Mouse (Mus musculus): ENCODE measurements around the gene Primpol. TPM values are rescaled to one million over a fixed set of nuclear protein-coding genes. Genes with fewer than 3 reads are reported as not detected.

Primpol gene
- total RNA-seq, 2 experiments from 2014 or later, result 4.6 to 6.1 TPM

GRCm38 (mm10) chr8:46551029-46551428, 66.0 kb downstream of the Primpol start:
- intact Hi-C loops (cut with DNase I), result loop anchor here (1.0 to 5.0 kb wide), 2 partner anchors 66 to 340 kb away; partner anchors contain the start of genes Casp3, Primpol and Slc25a4

GRCm38 (mm10) chr8:46550058-46550457, 67.0 kb downstream of the Primpol start:
- no peak for DNase-seq (ENCODE audit: extremely low spot score in 1 of 2, low spot score in 2 of 2)
- TF ChIP-seq CTCF (IDR thresholded peaks at IDR 0.05), result no peak
- intact Hi-C loops (cut with DNase I), result loop anchor here (5.0 kb wide), 1 partner anchor 67 kb away; the partner anchor contains the start of genes Casp3 and Primpol
- H3K4me3 ChIP-seq, result no peak overlapping the region
- no peak overlapping the region for H3K27ac ChIP-seq

More at GRCm38 (mm10) chr8:46551029-46551428, 66.0 kb downstream of the Primpol start:
- DNase-seq (ENCODE audit: extremely low spot score in 1 of 2, low spot score in 2 of 2), result no peak
- H3K4me3 ChIP-seq, result peak overlapping the region; percentile 51
- H3K27ac ChIP-seq, result peak overlapping the region; percentile 88
- no peak for TF ChIP-seq CTCF (IDR thresholded peaks at IDR 0.05)

DNA sequence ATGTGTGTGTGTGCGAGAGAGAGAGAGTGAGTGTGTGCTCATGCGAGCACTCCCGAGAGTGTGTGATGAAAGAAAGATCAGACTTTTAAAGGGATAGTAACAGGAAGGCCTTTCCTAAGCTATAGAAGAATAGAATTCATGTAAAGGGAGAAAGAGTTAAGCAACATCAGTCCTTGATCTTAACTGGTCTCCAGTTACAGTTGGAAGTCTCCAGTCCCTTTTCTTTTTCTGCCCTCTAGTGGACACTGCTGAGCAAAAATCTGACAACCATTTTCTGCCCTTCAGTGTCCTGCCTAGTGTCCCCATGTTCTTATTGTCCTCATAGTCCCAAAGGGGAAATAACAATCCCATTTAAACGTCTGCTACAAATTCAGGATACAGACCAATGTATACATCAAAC, 69.8 kb downstream of the Primpol start:
- H3K4me3 ChIP-seq, result no peak overlapping the region
- TF ChIP-seq CTCF (IDR thresholded peaks at IDR 0.05), result peak; percentile 79
- H3K27ac ChIP-seq, result no peak overlapping the region
- DNase-seq (ENCODE audit: extremely low spot score in 1 of 2, low spot score in 2 of 2), result no peak
- intact Hi-C loops (cut with DNase I), result loop anchor here (1.0 to 5.0 kb wide), 2 partner anchors 236 to 360 kb away; no protein-coding TSS in a partner anchor

- peak in 1 of 2 experiments; percentile 15 for DNase-seq (ENCODE audit: extremely low spot score in 1 of 2, low spot score in 2 of 2)
- intact Hi-C loops (cut with DNase I), result loop anchor here (1.0 to 5.0 kb wide), 2 partner anchors 235 to 359 kb away; no protein-coding TSS in a partner anchor
- no peak overlapping the region for H3K4me3 ChIP-seq
- H3K27ac ChIP-seq, result no peak overlapping the region
- no peak; the same call in 1 of the 2 replicates for TF ChIP-seq CTCF (IDR thresholded peaks at IDR 0.05)
These were observed 70.4 kb downstream of the Primpol start for GRCm38 (mm10) chr8:46546431-46547176.

GRCm38 (mm10) chr8:46545854-46546253, 71.2 kb downstream of the Primpol start:
- intact Hi-C loops (cut with DNase I), result loop anchor here (5.0 kb wide), 1 partner anchor 359 kb away; no protein-coding TSS in a partner anchor
- Histone ChIP-seq H3K27ac (no peak overlapping the region), H3K4me3 (no peak overlapping the region)
- DNase-seq (ENCODE audit: extremely low spot score in 1 of 2, low spot score in 2 of 2), result no peak
- no peak for TF ChIP-seq CTCF (IDR thresholded peaks at IDR 0.05)

DNA sequence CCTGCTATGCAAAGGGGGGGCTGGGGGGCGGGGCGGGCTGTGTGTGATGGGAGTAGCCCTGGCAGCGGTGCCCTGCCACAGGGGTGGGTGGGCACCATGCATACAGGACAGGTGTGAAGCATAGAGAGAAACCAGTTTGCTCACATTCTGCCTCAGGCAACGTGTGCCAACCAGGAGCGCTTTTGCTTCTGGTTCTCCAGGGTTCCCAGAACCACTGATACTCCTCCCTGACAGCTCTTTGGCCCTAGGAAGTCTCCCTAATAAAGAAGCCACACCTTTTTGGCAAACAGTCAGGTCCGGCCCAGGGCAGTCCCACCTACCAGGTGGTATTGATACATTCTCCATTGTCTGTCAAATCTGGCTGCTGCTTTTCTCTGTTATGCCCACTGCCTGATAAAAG, 73.3 kb downstream of the Primpol start:
- Histone ChIP-seq H3K27ac (no peak overlapping the region), H3K4me3 (no peak overlapping the region)
- intact Hi-C loops (cut with DNase I), result no loop called here
- DNase-seq (ENCODE audit: extremely low spot score in 1 of 2, low spot score in 2 of 2), result no peak
- TF ChIP-seq CTCF (IDR thresholded peaks at IDR 0.05), result no peak

DNA sequence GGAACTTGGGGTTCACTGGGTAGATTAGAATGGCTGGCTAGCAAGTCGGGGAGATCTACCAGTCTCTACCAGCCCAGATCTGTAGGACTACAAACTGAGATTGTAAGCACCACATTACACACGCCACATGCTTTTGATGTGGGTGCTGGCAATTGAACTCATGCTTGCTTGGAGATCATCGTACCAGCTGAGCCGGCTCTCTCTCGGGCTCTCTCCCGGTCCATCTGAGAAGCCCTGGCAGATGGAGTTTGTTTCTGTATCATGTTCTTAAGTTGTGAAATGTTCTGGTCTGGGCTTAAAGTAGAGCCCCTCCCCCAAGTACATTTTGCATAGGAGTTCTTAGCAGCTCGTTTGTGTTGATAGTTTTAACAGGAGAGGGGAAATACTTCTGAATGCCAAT, 73.8 kb downstream of the Primpol start:
- no peak for TF ChIP-seq CTCF (IDR thresholded peaks at IDR 0.05)
- DNase-seq (ENCODE audit: extremely low spot score in 1 of 2, low spot score in 2 of 2), result no peak
- Histone ChIP-seq H3K4me3 (no peak overlapping the region), H3K27ac (no peak overlapping the region)
- intact Hi-C loops (cut with DNase I), result no loop called here

- no peak for TF ChIP-seq CTCF (IDR thresholded peaks at IDR 0.05)
- Histone ChIP-seq H3K27ac (no peak overlapping the region), H3K4me3 (no peak overlapping the region)
- DNase-seq (ENCODE audit: extremely low spot score in 1 of 2, low spot score in 2 of 2), result no peak
- intact Hi-C loops (cut with DNase I), result no loop called here
These were observed 77.3 kb downstream of the Primpol start for GRCm38 (mm10) chr8:46539701-46540100.

GRCm38 (mm10) chr8:46533926-46534325, 83.1 kb downstream of the Primpol start:
- no peak for DNase-seq (ENCODE audit: extremely low spot score in 1 of 2, low spot score in 2 of 2)
- Histone ChIP-seq H3K27ac (no peak overlapping the region), H3K4me3 (no peak overlapping the region)
- TF ChIP-seq CTCF (IDR thresholded peaks at IDR 0.05), result no peak
- intact Hi-C loops (cut with DNase I), result loop anchor here (5.0 kb wide), 1 partner anchor 62 kb away; the partner anchor contains the start of gene Acsl1

- TF ChIP-seq CTCF (IDR thresholded peaks at IDR 0.05), result no peak
- DNase-seq (ENCODE audit: extremely low spot score in 1 of 2, low spot score in 2 of 2), result no peak
- Histone ChIP-seq H3K4me3 (no peak overlapping the region), H3K27ac (no peak overlapping the region)
- intact Hi-C loops (cut with DNase I), result loop anchor here (5.0 kb wide), 1 partner anchor 58 kb away; the partner anchor contains the start of gene Acsl1
These were observed 86.5 kb downstream of the Primpol start for GRCm38 (mm10) chr8:46530541-46530940.

- H3K27ac ChIP-seq, result no peak overlapping the region
- no peak for TF ChIP-seq CTCF (IDR thresholded peaks at IDR 0.05)
- no peak for DNase-seq (ENCODE audit: extremely low spot score in 1 of 2, low spot score in 2 of 2)
- intact Hi-C loops (cut with DNase I), result no loop called here
- H3K4me3 ChIP-seq, result no peak overlapping the region
These were observed 87.5 kb downstream of the Primpol start for GRCm38 (mm10) chr8:46529508-46529907.

DNA sequence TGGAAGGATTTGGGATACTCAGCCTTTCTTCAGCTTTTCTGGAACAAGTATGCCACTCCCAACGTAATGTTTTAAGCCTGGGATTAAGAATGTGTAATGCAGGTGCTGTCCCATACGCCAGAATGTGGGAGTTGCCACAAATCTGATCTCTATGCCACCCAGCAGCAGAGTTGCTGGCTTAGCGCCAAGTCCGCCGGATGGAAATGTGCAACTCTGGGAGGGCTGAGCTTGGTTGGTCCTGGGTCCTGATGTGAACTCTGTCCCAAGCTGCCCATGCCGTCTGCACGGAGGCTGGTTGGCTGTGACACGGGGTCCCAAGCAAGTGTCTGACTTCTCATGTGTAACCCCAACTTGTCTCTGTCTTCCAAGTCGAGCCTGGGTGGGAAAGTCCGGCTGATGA, 90.2 kb downstream of the Primpol start:
- DNase-seq (ENCODE audit: extremely low spot score in 1 of 2, low spot score in 2 of 2), result no peak
- H3K27ac ChIP-seq, result no peak overlapping the region
- no peak for TF ChIP-seq CTCF (IDR thresholded peaks at IDR 0.05)
- intact Hi-C loops (cut with DNase I), result no loop called here
- H3K4me3 ChIP-seq, result no peak overlapping the region

Measured in left cerebral cortex, adult 2 months (tissue).